Mouse (Mus musculus): ENCODE measurements around the gene Sept1.

GRCm38 (mm10) chr7:127243870-127244657 lies 11.1 kb upstream of the Sept1 start, which contains the start of gene Zfp771:
- peak; percentile 39 for TF ChIP-seq POLR2AphosphoS2 (IDR thresholded peaks at IDR 0.05; ENCODE audit: insufficient read length, low read depth)
- peak; percentile 86 for TF ChIP-seq POLR2A (IDR thresholded peaks at IDR 0.05; ENCODE audit: insufficient read length, low read depth)
- TF ChIP-seq REST (IDR thresholded peaks at IDR 0.05; ENCODE audit: insufficient read depth, insufficient read length), result no peak
- no peak for TF ChIP-seq CEBPB (IDR thresholded peaks at IDR 0.05; ENCODE audit: insufficient read depth, poor library complexity, severe bottlenecking)
- TF ChIP-seq MYOD1 (IDR thresholded peaks at IDR 0.05; ENCODE audit: control insufficient read depth in 1 of 3, insufficient read length in 2 of 3, low read depth in 2 of 3), result no peak
- TF ChIP-seq MAX (IDR thresholded peaks at IDR 0.05; ENCODE audit: low read depth), result no peak
- TF ChIP-seq USF1 (IDR thresholded peaks at IDR 0.05; ENCODE audit: low read depth), result no peak
- peak in 1 of 3 experiments; percentile 18 for TF ChIP-seq MYOG (IDR thresholded peaks at IDR 0.05; ENCODE audit: control insufficient read depth in 1 of 3, insufficient read depth in 1 of 3, insufficient read length in 2 of 3, low read depth in 2 of 3)
- no peak for TF ChIP-seq E2F4 (IDR thresholded peaks at IDR 0.05; ENCODE audit: insufficient read depth)
- no peak for TF ChIP-seq SRF (IDR thresholded peaks at IDR 0.05; ENCODE audit: control insufficient read depth, insufficient read length, low read depth)
- no peak for TF ChIP-seq TCF12 (IDR thresholded peaks at IDR 0.05; ENCODE audit: insufficient read depth, poor library complexity, severe bottlenecking)
- TF ChIP-seq TCF3 (IDR thresholded peaks at IDR 0.05; ENCODE audit: insufficient read length, low read depth), result no peak

Data from myocyte (in vitro differentiated cells).